Mouse (Mus musculus) ES-E14 (cell line): ENCODE data around the gene C2cd4d.

ENCODE experiments used
- CHD2 ChIP-seq: IDR thresholded peaks from 2 replicates; pipeline ENCODE4 v1.6.1; 2014; ENCODE audit warnings: mild to moderate bottlenecking, low read depth, low read length, inconsistent platforms
- HCFC1 ChIP-seq: IDR thresholded peaks from 2 replicates; pipeline ENCODE4 v1.6.1; 2012; ENCODE audit warnings: low read length, inconsistent platforms, borderline replicate concordance; ENCODE audit not compliant: insufficient read depth
- ZC3H11A ChIP-seq: IDR thresholded peaks from 2 replicates; pipeline ENCODE4 v1.6.1; 2012; ENCODE audit warnings: low read depth, mild to moderate bottlenecking, inconsistent platforms, low read length, borderline replicate concordance
- ZNF384 ChIP-seq: IDR thresholded peaks from 2 replicates; pipeline ENCODE4 v1.6.1; 2012; ENCODE audit warnings: low read depth, low read length, inconsistent platforms

- TF ChIP-seq HCFC1 (no peak), ZC3H11A (no peak), ZNF384 (no peak), CHD2 (no peak)
Observed at GRCm38 (mm10) chr3:94364154-94364526, 1.9 kb downstream of the C2cd4d start.
